Mouse (Mus musculus): ENCODE results near the gene Ly6g5c. TPM values are rescaled to one million over a fixed set of nuclear protein-coding genes. Genes with fewer than 3 reads are reported as not detected.

Gene Ly6g5c
- total and polyA plus RNA-seq, 3 experiments, result not detected

DNA sequence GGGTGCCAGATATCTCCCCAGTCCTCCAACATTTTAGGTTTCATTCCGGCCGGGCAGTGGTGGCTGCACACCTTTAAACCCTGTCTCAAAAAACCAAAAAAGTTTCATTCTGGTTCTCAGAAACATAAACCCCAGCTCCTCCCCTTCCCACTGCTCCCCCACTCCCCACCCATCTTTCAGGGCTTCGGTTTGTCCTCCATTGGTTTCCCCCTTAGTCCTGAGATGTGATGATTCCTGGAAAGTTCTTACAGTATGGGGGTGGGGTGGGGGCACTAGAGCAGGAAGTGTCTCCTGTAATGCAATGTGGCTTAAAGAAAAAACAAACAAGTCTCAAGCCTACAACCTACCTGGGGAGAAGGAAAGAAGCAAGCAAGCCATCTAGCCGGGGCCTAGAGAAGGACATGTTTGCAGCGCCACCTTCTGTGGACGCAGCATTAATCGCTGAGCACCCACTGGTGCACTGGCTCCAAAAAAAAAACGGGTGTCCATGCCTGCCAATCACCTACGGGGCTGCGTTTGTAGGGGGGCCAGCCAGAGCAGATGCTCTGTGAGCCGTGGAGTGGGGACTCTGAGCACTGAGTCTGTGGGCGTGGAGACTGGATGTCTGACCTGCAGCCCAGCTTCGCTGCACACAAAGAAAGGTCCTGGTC, 2.2 kb upstream of the Ly6g5c start (continued):
- TF ChIP-seq MAZ (IDR thresholded peaks at IDR 0.05; ENCODE audit: low read depth, low read length), result no peak
- TF ChIP-seq CHD1 (IDR thresholded peaks at IDR 0.05; ENCODE audit: low read depth, low read length), result no peak
- TF ChIP-seq USF2 (conservative IDR thresholded peaks at IDR 0.05; ENCODE audit: low read depth, low read length), result no peak
- no peak for TF ChIP-seq UBTF (IDR thresholded peaks at IDR 0.05; ENCODE audit: low read depth, low read length)
- no peak for TF ChIP-seq JUN (IDR thresholded peaks at IDR 0.05; ENCODE audit: insufficient read depth, low read depth, low read length)
- TF ChIP-seq MYC (IDR thresholded peaks at IDR 0.05; ENCODE audit: low read depth, low read length), result no peak
- TF ChIP-seq MAX (IDR thresholded peaks at IDR 0.05; ENCODE audit: low read length), result no peak

DNA sequence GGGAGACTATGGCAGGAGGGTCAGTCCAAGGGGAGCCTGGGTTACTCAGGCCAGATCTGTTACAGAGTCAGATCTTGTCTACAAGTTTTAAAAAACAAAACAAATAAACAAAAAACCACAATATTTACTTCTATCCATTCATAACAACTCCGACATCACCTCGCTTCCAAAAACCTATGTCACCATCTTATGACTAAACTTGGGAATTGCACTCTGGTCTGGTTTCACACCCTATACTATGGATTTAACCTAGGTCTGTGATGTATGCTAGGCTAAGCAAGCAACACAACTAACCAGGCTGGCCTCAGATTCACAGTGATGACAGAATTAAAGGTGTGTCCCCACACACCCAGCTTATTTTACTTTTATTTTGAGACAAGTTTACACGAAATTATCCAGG, 1.6 kb upstream of the Ly6g5c start:
- H3K4me3 ChIP-seq (replicated peaks in 1 of 3; ENCODE audit: low read depth in 2 of 3, low read length in 2 of 3, poor library complexity in 1 of 3), result no peak overlapping the region
- H3K79me2 ChIP-seq (replicated peaks; ENCODE audit: control insufficient read depth, extremely low read depth, insufficient read depth, poor library complexity, severe bottlenecking), result no peaks in the 10 kb centered on the region
- peaks cover 18 to 35% of the 10 kb centered on the region in 2 experiments for H3K36me3 ChIP-seq (replicated peaks in 1 of 2; ENCODE audit: control insufficient read depth in 1 of 2, insufficient read depth in 1 of 2, low read length in 1 of 2)
- peak; percentile 10 for TF ChIP-seq RAD21 (IDR thresholded peaks at IDR 0.05; ENCODE audit: low read depth, low read length)
- TF ChIP-seq CTCF (conservative IDR thresholded peaks at IDR 0.05 in 1 of 2, IDR thresholded peaks at IDR 0.05 in 1 of 2; ENCODE audit: low read depth in 2 of 2, low read length in 2 of 2), result peak in 1 of 2 experiments; percentile 27; a peak in 1 of 4 replicates
- TF ChIP-seq POLR2A (IDR thresholded peaks at IDR 0.05; ENCODE audit: low read depth, low read length), result no peak
- TF ChIP-seq CHD1 (IDR thresholded peaks at IDR 0.05; ENCODE audit: low read depth, low read length), result no peak
- no peak for TF ChIP-seq ELF1 (IDR thresholded peaks at IDR 0.05; ENCODE audit: low read depth, low read length)
- TF ChIP-seq JUND (conservative IDR thresholded peaks at IDR 0.05; ENCODE audit: low read depth, low read length), result no peak
- no peak for TF ChIP-seq NELFE (IDR thresholded peaks at IDR 0.05; ENCODE audit: low read depth, low read length)
- no peak for TF ChIP-seq RCOR1 (conservative IDR thresholded peaks at IDR 0.05; ENCODE audit: low read depth, low read length)
- no peak for TF ChIP-seq MEF2A (IDR thresholded peaks at IDR 0.05; ENCODE audit: borderline replicate concordance, low read depth, low read length)
- TF ChIP-seq ZMIZ1 (IDR thresholded peaks at IDR 0.05; ENCODE audit: low read depth, low read length), result no peak
- H3K27me3 ChIP-seq (replicated peaks), result no peaks in the 10 kb centered on the region
- no peak overlapping the region for H3K9ac ChIP-seq (ENCODE audit: insufficient read depth, low read depth)
- in situ Hi-C loops (cut with MboI; ENCODE audit: low pct_ligation_motif_present, low pct_unique_long_range_greater_than_20kb, low sequenced_read_pairs) (no loop called here), dilution Hi-C loops (cut with MboI; ENCODE audit: extremely low pct_ligation_motif_present, extremely low pct_unique_long_range_greater_than_20kb, low sequenced_read_pairs) (no loop called here)
- no peak overlapping the region for H3K4me2 ChIP-seq (ENCODE audit: insufficient read depth, low read depth, poor library complexity, severe bottlenecking)
- H3K9me3 ChIP-seq (replicated peaks; ENCODE audit: low read length), result no peaks in the 10 kb centered on the region
- no peak for DNase-seq (ENCODE audit: extremely low read depth)
- peaks cover 0 to 4% of the 10 kb centered on the region in 2 experiments; a peak in 1 of 4 replicates for H3K4me1 ChIP-seq (ENCODE audit: control insufficient read depth in 1 of 2, insufficient read depth in 2 of 2)
- H3K27ac ChIP-seq (ENCODE audit: insufficient read depth, low read depth), result no peak overlapping the region

DNA sequence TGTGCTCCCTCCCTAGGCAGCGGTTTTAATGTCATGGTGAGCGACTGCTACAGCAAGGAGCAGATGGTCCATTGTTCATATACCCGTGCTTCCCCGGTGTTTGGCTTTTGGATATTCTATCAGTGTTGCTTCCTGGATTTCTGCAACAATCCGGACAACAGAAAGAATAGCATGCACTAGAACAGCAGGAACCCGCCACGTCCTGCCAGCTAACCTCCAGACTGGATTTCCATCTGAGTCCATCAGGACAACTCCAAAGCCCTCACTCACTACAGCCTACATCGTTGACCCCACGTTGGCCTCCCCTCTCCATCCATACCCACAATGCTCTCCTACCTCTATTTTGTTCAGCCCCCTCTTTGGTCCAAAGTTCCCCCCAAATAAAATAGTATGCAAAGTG, 3.7 kb downstream of the Ly6g5c start:
- peaks cover 0 to 14% of the 10 kb centered on the region in 2 experiments; a peak in 2 of 4 replicates for H3K4me1 ChIP-seq (ENCODE audit: control insufficient read depth in 1 of 2, insufficient read depth in 2 of 2)
- no peak for TF ChIP-seq JUND (conservative IDR thresholded peaks at IDR 0.05; ENCODE audit: low read depth, low read length)
- no peaks in the 10 kb centered on the region for H3K79me2 ChIP-seq (replicated peaks; ENCODE audit: control insufficient read depth, extremely low read depth, insufficient read depth, poor library complexity, severe bottlenecking)
- H3K36me3 ChIP-seq (replicated peaks in 1 of 2; ENCODE audit: control insufficient read depth in 1 of 2, insufficient read depth in 1 of 2, low read length in 1 of 2), result peaks cover 25 to 34% of the 10 kb centered on the region in 2 experiments
- H3K9ac ChIP-seq (ENCODE audit: insufficient read depth, low read depth), result no peak overlapping the region
- no peak overlapping the region for H3K4me3 ChIP-seq (replicated peaks in 1 of 3; ENCODE audit: low read depth in 2 of 3, low read length in 2 of 3, poor library complexity in 1 of 3)
- no peak overlapping the region for H3K4me2 ChIP-seq (ENCODE audit: insufficient read depth, low read depth, poor library complexity, severe bottlenecking)
- in situ Hi-C loops (cut with MboI; ENCODE audit: low pct_ligation_motif_present, low pct_unique_long_range_greater_than_20kb, low sequenced_read_pairs), result loop anchor here (10.0 kb wide), 1 partner anchor 87 kb away; the partner anchor contains the start of gene Sapcd1
- no peaks in the 10 kb centered on the region for H3K27me3 ChIP-seq (replicated peaks)
- DNase-seq (ENCODE audit: extremely low read depth), result no peak
- no peaks in the 10 kb centered on the region for H3K9me3 ChIP-seq (replicated peaks; ENCODE audit: low read length)
- no peak overlapping the region for H3K27ac ChIP-seq (ENCODE audit: insufficient read depth, low read depth)
- dilution Hi-C loops (cut with MboI; ENCODE audit: extremely low pct_ligation_motif_present, extremely low pct_unique_long_range_greater_than_20kb, low sequenced_read_pairs), result no loop called here
